Mouse (Mus musculus): ENCODE data around the gene Gm37240. TPM values are rescaled to one million over a fixed set of nuclear protein-coding genes. Genes with fewer than 3 reads are reported as not detected.

The Gm37240 gene
- total RNA-seq, 2 experiments from 2014 or later: 0.66 to 1.3 TPM

- intact Hi-C loops (cut with DNase I): no loop called here
- DNase-seq (ENCODE audit: low spot score in 2 of 2): no peak
Observed at GRCm38 (mm10) chr3:85885906-85886305, 1.4 kb downstream of the Gm37240 start.

GRCm38 (mm10) chr3:85880687-85881086 lies 6.6 kb downstream of the Gm37240 start:
- DNase-seq (ENCODE audit: low spot score in 2 of 2): no peak
- intact Hi-C loops (cut with DNase I): no loop called here

DNA sequence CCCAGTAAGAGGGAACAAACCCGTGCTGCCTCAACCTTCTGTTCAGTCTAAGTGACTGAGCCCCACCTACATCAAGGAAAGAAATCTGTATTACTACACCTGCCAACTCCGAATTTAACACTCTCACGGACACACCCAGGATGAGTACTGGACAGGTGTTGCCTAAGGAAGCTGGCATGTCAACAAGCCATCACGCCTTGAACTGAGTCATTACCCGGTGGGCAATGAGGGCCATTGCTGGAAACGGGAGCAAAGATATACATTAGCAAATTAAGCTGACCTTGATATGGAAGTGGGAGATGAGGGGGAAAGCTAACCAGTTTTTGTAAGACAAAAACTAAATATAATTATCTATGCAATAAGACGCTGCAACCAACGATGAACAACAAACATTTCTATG lies 7.2 kb downstream of the Gm37240 start:
- intact Hi-C loops (cut with DNase I): no loop called here

DNA sequence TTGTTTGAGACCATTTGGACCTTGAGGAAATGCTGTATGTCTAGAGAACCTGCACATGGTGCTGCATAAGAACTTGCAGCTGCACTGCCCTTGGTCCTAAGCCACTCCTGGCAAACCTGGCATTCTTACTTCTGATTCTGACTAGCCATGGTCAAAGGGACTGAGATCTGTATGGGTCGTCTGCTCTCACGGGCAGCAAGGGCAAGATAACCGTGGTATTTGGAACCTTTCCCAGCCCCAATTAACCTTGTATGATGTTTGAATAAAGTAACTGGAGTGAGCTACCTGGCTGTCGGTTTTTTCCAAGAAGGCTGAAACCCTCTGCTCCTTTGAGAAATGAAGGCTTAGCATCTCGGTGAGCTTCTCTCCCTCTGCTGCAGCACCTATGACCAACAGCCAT lies 8.4 kb downstream of the Gm37240 start:
- DNase-seq (ENCODE audit: low spot score in 2 of 2): no peak
- intact Hi-C loops (cut with DNase I): no loop called here

More for the DNA sequence above, 7.2 kb downstream of the Gm37240 start:
- DNase-seq (ENCODE audit: low spot score in 2 of 2): no peak

- DNase-seq (ENCODE audit: low spot score in 2 of 2): no peak
- intact Hi-C loops (cut with DNase I): no loop called here
Observed at GRCm38 (mm10) chr3:85863996-85864395, 23.3 kb downstream of the Gm37240 start.

DNA sequence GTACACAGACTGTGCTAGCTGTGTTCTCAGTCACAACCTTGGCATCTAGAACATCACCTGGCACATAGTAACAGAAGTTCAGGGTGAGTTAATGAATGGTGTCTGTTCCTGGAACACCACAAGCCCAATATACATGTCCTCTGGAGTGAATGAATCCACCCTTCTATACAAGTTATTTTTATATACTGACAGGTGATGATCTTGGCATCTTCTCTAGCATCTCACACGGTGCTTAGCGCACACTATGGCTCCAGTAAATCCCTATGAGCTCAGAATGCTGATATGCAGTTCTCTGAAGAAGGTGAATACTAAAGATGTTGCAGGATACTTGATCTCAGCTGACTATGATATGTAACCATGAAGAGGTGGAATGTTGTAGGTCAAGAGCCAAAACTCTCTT lies 24.4 kb downstream of the Gm37240 start:
- no peak for DNase-seq (ENCODE audit: low spot score in 2 of 2)
- intact Hi-C loops (cut with DNase I): no loop called here

DNA sequence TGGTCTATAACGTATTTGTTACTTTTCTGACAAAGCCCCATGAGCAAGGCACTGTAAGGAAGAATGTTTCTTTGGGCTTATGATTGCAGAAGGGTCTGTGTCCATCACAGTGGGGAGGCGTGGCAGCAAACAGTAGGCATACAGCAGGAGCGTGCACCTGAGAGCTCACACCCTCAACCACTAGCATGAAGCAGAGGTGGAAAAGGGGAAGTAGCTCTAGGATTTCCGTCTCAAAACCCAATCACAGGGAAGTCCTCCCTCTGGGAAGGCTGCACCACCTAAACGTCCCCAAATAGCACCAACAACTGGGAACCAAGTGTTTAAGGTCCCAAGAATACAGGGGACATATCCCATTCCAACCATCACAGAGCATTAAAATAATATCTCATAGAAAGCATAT lies 26.3 kb downstream of the Gm37240 start:
- intact Hi-C loops (cut with DNase I): no loop called here

DNA sequence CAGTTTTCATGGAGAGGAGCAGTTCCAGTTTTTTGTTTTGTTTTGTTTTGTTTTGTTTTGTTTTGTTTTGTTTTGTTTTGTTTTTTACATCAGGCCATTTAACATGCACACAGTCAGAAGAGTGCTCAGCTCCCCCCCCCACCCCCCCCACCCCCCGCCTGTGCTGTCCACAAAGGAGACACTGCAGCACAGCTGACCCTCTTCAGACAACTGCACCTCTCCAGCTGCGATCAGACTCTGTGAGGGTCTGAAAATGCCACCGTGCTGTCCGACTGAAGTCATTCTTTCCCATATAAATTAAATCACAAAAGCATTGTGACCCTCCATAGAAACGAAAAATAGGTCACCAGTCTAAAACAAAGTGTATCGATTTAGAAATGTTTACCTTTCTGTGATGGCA lies 28.0 kb downstream of the Gm37240 start:
- intact Hi-C loops (cut with DNase I): no loop called here

More for the DNA sequence above, 26.3 kb downstream of the Gm37240 start:
- no peak for DNase-seq (ENCODE audit: low spot score in 2 of 2)

DNA sequence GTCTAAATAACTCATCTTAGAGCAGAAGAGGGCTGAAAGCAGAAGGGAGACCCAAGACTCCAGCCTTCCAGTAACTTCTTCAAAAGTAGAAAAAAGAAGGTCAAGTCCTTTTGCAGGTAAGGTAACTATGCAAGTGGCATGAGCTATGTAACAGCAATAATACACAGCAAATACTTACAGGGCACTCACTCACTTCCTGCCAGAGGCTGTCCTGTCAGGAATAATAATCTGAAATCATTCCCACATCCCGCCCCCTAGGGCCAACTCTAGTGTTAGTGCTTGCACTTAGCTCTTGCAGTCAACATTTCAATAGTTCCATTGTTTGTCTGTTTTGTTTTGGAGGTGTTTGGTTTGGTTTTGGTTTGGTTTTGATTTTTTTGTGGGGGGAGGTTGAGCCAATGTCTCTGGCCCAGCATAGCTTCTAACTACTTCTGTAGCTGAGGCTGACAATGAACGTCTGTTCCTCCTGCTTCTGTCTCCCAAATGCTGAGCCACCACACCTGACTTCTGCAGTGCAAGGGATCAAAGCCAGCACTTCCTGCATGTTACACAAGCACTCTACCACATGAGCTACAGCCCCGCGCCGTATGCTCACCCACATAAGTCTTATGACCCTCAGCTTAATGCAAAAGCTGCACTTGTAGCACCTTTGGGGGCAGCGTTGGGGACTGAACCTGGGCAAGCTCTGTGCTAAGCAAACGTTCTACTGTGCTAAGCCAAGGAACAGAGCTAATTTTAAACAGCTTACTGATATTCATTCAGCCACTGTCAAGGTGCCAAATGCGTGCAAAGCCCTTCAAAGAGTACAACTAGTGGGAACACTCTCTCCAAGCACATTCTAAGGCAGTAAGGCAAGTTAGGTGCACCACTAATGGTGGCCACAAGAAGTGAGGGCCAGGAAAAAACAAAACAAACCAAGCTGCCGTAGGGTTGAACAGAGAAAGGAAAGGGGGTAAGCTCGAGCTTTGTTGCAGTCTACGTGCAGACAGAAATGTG lies 28.9 kb downstream of the Gm37240 start:
- intact Hi-C loops (cut with DNase I): no loop called here
- peak in 1 of 2 experiments; percentile 5 for DNase-seq (ENCODE audit: low spot score in 2 of 2)

More for the DNA sequence above, 28.0 kb downstream of the Gm37240 start:
- no peak for DNase-seq (ENCODE audit: low spot score in 2 of 2)

DNA sequence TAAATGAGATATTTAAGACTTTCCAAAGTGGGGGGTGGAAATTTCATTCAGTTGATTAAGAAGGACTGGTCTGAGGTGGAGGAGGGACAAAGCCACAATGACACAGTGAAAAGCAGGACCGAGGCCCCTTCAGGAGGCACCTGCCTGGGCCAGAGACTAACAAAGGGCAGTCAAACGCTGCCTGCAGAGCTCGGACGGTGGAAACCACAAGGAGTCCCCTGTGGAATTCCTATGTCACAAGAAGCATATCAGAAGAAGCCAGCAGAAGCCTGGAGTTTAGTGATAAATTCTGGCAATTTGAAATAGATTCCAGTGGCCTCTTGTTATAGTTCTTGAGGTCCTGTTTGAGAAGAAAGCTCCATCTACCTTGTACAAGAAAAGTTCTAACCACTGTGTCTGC lies 30.2 kb downstream of the Gm37240 start:
- intact Hi-C loops (cut with DNase I): no loop called here
- DNase-seq (ENCODE audit: low spot score in 2 of 2): no peak

DNA sequence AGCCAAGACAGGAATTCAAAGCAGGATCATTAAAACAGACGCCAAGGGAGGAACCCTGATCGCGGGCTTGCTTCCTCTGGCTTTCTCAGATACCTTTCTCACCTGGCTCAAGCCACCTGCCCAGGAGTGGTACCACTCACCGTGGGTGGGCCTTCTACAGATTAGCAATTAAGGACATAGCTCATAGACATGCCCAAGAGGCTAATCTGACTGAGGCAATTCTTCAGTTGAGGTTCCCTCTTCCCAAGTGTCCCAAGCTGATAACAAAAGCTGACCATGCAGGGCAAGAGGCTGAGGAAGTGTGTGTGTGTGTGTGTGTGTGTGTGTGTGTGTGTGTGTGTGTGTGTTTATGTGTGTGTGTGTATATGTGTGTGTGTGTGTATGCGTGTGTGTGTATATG lies 31.4 kb downstream of the Gm37240 start:
- intact Hi-C loops (cut with DNase I): no loop called here
- DNase-seq (ENCODE audit: low spot score in 2 of 2): no peak

DNA sequence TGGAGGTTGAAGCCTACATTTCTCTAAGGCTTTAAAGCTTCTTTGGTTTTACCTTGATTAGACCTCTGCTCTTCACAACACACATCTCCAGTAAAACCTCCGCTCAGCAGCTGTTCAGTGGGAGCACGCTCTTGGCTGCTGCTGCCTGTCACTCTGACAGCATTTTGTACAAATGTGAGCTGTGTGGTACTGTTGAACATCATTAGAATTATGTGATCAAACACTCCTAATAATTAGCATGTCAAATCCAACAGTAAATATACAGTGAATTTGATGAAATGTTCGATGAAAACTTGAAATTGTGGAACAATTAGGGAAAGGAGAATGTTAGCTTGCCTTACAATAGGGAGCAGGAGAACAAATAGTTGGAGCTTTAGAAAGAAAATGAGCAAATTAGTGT lies 32.3 kb downstream of the Gm37240 start:
- no peak for DNase-seq (ENCODE audit: low spot score in 2 of 2)
- intact Hi-C loops (cut with DNase I): no loop called here

DNA sequence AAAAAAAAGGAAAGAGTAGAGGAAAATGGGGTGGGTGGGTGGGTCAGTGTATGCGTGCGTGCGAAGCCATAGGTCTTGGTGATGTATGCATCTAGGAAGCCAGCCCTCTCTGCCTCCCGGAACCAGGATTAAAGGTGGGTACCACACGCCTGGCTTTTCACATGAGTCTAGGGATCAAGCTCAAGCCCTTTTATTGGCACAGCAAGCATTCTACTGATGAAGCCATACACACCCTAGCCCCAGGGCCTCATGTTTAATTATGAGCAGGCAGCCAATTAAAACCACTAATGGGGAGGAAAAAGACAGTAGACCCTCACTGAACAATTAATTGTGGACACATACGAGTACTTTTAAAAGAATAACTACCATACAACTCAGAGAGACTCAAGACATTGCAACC lies 33.2 kb downstream of the Gm37240 start:
- DNase-seq (ENCODE audit: low spot score in 2 of 2): no peak
- intact Hi-C loops (cut with DNase I): no loop called here

DNA sequence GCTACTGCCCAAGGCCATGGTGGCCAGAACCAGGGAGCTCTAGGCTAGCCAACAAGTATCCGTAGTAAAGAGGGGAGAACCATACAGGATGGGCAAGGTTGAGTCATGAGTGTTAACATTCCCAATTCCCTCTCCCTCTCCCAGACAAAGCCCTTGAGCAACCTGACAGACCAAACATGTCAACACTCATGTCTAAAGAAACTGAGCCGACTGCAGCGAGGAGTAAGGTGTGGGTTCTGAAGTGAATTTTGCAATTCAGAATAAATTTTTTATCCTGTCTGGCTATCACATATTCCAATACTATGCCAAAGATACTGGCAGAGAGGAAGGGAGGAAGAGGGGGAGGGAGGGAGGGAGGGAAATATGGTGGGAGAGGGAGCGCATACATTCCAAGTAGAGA lies 33.6 kb downstream of the Gm37240 start:
- intact Hi-C loops (cut with DNase I): no loop called here
- no peak for DNase-seq (ENCODE audit: low spot score in 2 of 2)

GRCm38 (mm10) chr3:85850079-85850478 lies 37.2 kb downstream of the Gm37240 start:
- no peak for DNase-seq (ENCODE audit: low spot score in 2 of 2)
- intact Hi-C loops (cut with DNase I): no loop called here

DNA sequence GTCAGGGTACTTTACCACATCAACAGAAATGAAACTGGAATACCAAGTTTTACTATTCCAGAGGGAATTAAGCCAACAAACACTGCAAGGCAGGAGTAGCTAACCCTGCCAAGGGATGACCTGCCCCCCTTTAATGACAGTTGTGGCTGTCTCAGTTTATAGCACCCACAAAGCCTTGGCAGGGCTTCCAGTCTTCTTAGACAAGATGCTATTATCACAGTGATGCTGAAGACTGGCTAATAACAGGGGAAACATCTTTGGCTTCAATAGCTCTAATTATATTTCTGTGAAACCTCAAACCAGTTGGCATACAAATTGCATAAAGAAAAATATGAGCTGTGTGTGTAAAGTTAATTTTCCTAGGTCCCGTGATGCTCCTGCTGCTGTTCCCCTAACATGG lies 41.0 kb downstream of the Gm37240 start:
- no peak for DNase-seq (ENCODE audit: low spot score in 2 of 2)
- intact Hi-C loops (cut with DNase I): no loop called here

DNA sequence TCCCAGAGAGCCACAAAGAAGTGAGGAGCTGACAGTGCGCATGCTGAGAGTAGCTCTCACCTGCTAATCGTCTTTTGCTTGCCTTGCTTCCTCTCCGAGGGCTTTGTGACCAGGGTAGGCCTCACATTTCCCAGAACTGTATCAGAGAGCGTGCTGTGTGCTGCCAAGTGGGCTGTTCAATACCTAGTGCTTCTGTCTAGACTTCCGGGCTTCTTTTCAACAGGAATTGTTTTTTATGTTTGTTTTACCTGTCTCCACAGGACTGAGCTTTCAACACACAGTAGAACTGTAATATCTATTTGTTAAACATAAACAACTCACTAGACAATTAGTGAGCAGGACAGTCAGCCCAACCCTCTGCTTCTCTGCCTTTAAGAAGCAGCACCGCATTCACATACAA lies 42.0 kb downstream of the Gm37240 start:
- DNase-seq (ENCODE audit: low spot score in 2 of 2): no peak
- intact Hi-C loops (cut with DNase I): no loop called here

DNA sequence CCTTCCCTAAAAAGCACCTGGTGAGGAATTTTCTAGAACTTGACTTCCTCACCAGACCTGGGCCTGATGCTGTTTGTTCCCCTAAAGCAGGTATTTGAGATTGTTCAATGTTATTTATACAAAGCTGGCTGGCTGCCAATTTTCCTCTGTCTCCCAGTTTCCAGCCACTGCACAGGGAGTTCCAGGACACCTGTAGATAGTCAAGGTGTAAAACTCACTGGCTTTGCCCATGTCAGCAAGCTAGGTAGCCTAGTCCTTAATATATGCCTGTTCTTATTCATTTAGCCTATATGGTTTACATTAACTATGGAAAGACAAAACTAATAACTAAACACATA lies 44.5 kb downstream of the Gm37240 start:
- intact Hi-C loops (cut with DNase I): no loop called here
- DNase-seq (ENCODE audit: low spot score in 2 of 2): no peak

DNA sequence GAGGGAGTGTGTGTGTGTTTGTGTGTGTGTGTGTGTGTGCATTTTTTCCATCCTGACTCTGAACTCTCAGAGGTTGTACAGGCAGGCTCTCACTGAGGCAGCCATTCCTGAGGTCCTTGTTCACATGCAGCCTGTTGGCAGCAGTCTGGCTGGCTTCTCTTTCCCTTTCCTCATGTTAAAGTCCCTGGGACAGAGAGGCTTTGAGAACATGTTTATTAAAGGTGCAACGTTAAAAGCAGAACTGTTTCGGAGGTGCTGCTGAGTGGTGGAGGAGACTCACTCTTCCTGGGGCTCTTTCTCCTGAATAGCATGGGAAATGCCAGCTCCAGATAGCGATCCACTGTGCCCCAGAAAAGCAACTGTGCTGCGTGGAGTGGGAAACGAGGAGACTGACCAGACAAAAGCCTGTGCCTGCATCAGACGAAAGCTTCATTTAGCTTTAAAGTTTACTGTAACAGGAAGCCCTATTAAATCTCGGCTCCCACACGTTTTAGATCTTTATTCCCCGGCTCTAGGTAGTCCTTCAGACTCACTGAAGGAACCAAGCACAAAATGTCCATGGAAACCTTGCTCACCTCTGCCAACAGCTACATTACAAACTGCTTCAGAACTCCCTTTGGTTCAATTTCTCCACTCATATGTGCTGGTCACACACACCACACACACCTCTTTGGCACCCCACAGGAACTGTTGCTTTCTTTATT lies 45.0 kb downstream of the Gm37240 start:
- DNase-seq (ENCODE audit: low spot score in 2 of 2): no peak
- intact Hi-C loops (cut with DNase I): no loop called here

- intact Hi-C loops (cut with DNase I): no loop called here
- no peak for DNase-seq (ENCODE audit: low spot score in 2 of 2)
Observed at GRCm38 (mm10) chr3:85841454-85842176, 45.7 kb downstream of the Gm37240 start.

Data from left cerebral cortex, postnatal 36 days (tissue).